Mouse (Mus musculus) cerebellum, adult 9-10 months (tissue): Measurements from ENCODE around the gene Gm4778.
A peak's percentile ranks its signal among the peaks of the same experiment; 100 is the strongest.
"Not testable (repeated sequence)": the region's sequence is repeated elsewhere in the genome, so short reads cannot be mapped to it uniquely, and the experiment has no call there.

ENCODE experiments used
- DNase-seq: peaks from one replicate; pipeline ENCODE4 v3.0.0; 2022

Gene Gm4778

GRCm38 (mm10) chr3:94263736-94264135 is at the start of gene Gm4778:
Gm4778 (plus strand) TSS chr3:94264036.
- not testable (repeated sequence) for DNase-seq

- no peak for DNase-seq
Observed at GRCm38 (mm10) chr3:94260598-94260997, 3.2 kb upstream of the Gm4778 start.

DNA sequence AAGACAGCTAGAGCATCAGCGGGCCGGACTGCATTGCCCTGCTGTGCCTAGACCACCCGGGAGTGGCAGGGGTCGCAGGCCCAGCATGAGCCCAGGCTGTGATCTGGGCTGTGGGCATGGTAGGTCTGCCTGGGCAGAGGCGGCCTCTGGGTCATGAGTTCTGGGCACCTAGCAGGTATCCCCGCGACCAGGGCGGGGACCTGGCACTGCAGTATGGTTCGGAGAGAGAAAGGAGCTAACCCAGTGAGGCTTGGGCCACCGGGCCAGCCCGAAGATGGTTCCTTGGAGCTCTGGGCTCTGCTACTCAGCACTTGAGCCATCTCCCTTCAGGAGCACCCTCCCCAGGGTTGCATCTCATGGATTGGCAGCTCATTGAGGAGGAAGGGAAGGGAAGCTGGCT is 12.2 kb downstream of the Gm4778 start:
- DNase-seq: no peak

DNA sequence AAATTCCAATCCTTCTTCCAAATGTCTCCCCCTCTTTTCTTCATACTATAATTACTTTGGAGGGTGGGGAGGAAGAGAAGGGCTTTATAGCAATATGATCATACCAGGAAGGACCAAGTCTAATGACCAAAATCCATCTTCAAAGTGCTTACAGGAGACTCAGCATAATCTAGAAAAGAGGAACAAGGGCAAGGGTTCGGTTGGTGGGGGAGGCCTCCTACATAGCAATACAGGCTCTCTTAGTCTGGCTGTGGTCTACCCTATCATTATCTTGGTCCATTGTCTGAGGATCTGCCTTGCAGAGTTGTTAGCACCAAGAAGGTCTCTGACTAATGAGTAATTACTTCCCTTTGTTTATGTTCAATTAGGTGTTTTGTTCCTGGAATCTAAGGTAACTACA is 41.6 kb downstream of the Gm4778 start:
- DNase-seq: no peak

DNA sequence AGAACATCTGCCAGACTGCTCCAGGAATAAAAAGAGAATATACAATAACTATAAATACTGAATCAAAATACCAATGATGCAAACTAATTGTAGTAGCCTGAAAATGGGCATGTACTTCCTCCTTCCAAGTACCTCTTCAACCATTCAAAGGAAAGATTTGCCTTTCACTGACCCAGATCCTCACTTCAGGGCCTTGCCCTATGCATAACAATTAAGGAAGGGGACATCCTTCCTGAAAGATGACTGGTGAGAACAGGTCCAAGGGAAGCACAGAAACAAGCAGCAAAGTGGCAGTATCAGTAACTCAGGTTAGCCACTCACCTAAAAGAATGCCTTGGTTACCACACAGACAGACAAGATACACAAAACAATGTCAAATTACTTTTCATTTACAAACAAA is 43.1 kb downstream of the Gm4778 start:
- DNase-seq: no peak

DNA sequence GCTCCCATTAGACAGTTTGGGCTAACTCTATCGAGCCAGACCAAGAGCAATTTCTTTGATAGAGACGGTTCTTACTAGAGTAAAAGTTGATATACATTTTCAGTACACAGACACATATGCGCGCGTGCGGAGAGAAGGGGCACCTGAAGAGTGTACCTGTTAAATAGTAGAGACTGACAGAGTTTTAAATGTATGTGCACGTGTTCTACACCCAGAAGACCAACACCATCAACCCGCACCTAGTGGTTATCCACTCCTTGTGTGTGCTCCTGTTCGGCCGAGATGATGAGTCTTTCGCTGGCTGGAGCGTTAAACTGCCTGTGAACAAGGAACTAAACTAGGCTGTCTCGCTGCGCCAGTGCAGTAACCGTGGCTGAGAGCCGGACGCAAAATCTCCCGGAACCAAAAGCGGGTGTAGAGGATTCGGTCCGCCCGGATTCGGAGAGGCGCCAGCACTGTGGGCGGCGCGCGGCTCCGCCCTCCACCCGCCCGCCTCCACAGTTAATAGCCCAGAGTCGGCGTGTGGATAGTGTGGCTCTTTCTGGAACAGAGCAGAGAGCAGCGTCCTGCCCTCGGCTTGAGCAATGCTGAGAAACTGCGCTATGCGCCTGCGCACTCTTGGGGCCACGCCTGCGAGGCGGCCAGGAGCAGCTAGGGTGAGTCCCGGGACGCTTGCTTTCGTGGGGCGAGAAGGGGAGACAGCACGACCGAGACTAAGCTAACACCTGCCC is 46.0 kb downstream of the Gm4778 start, which contains the start of gene Them4:
Gene Them4, plus strand, starts transcription at position 457 of the 731 bp plus-strand sequence.
- DNase-seq: peak; percentile 97

DNA sequence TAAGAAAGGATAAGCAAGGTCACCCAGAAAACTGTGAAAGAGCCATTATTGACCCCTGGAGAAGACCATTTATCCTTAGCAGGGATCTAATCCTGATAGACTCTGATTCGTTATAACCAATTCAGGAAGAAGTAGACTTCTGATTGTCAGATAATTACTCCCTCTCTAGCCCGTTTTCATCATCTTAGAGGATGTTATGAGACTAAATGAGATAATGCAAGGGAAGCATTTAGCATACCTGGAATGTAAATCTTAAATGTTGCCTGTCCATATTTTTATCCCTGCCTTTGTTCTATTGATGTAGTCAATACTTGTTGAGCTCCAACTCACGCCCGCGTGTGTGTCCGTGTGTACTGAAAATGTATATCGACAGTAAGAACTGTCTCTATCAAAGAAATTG is 46.7 kb downstream of the Gm4778 start:
- peak; percentile 34 for DNase-seq

DNA sequence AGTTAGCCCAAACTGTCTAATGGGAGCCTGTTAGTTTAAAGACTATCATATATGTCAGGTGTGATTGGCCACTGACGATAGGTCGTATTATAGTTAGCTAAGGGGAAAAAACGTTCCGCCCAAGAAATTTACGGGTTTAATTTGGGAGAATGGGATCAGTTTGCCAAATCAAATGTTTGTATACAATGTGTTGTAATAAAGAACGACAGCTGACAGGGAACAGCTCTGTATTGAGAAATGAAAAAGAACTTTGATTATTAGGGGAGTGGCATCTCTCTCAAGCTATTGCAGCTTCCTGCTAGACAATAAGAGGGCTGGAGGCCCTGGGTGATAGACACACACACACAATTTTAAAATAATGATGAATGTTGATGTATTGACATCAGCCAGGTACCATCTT is 47.1 kb downstream of the Gm4778 start:
- no peak for DNase-seq

- DNase-seq: peak; percentile 21
Observed at GRCm38 (mm10) chr3:94311376-94311775, 47.5 kb downstream of the Gm4778 start.
